ENCODE assay signal across 12 mouse cellular contexts in the genomic region with DNA sequence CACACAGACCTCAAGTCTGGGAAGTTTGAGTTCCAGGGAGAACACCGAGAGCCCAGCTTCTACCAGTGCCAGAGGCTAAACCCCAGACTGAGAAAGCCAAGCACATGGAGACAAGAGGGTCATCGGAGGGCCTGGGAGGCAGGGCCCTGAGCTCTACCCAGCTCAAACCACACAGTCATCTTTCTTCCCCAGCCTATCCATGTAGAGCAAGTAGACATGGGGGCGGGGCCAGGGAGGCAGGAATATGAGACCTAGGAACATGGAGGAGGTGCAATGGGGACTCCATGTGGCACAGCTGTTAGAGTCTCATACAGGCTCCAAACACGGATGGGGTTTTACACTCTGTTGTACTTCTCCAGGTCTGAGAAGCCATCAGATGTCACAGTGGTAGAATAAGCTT. TPM values are rescaled to one million over a fixed set of nuclear protein-coding genes. Genes with fewer than 3 reads are reported as not detected.
DNase-seq lines count a peak whose midpoint lies in the region.
"Had no signal": no experiment of that assay in that cellular context is flagged by ENCODE, and none has a peak within 500 bp of the region (broad histone marks: within the 10 kb centered on the region; RNA-seq: fewer than 3 reads in every experiment).

No protein-coding gene starts in this region.

- intact Hi-C loops in left cerebral cortex, postnatal 14 days (cut with DNase I), result loop anchor here (5.0 kb wide), 1 partner anchor 299 kb away; no protein-coding TSS in a partner anchor

- no peaks in the 10 kb centered on the region for H3K9me3 ChIP-seq in heart, embryonic 10.5 days

- H3K27me3 ChIP-seq in heart, embryonic 10.5 days (ENCODE audit: insufficient read depth, poor library complexity, severe bottlenecking), result peaks cover 64% of the 10 kb centered on the region; the same call in 1 of the 2 replicates

- no peaks in the 10 kb centered on the region for H3K36me3 ChIP-seq in heart, embryonic 10.5 days

- DNase-seq in heart, embryonic 10.5 days (ENCODE audit: low spot score), result no peak
- no peak for DNase-seq in heart, adult 18-20 months
- peak; percentile 55 for DNase-seq in R1 (ENCODE audit: low read depth, low spot score)
- peak; percentile 59 for DNase-seq in kidney, adult 9 months
- DNase-seq in lung, postnatal 10 days, result peak; percentile 48
- no peak for DNase-seq in testis, postnatal 10 days (ENCODE audit: low spot score)
- DNase-seq in adrenal gland, adult 2 months, result no peak
- no peak for DNase-seq in left cerebral cortex, postnatal 14 days (ENCODE audit: low spot score in 2 of 2)
- DNase-seq: heart, postnatal 4 days had no signal

- peaks cover 11% of the 10 kb centered on the region; the same call in 1 of the 2 replicates for H3K4me1 ChIP-seq in heart, embryonic 10.5 days

- peak overlapping the region; percentile 47; the same call in 1 of the 2 replicates for H3K27ac ChIP-seq in heart, embryonic 10.5 days

- 62% methylated on average over 4 of the region's 4 CpGs for WGBS in heart, embryonic 10.5 days

- no peak overlapping the region for H3K4me3 ChIP-seq in heart, embryonic 10.5 days
- H3K4me3 ChIP-seq: myocyte had no signal

RNA-seq across cellular contexts. Expression of a gene that starts 8.9 kb away (rescaled TPM):
- polyA plus RNA-seq in heart, embryonic 10.5 days (2016; fragmentation: Nextera tagmentation; extraction: Ambion mirVana), result 1.0 and 1.3 TPM in 2 replicates
- 1 to 10 TPM; 1.9 to 2.7 TPM for total RNA-seq in heart, adult 18-20 months (2021)
- total RNA-seq in adrenal gland, adult 2 months (2021), result 1 to 10 TPM in 1 of 2 experiments, under 1 TPM in 1; 0.52 to 1.6 TPM
- 1.9 and 2.0 TPM in 2 replicates for polyA plus RNA-seq in adrenal gland, adult 2 months (2012; rRNA removed)
- total RNA-seq in left cerebral cortex, postnatal 14 days (2021), result under 1 TPM; 0.88 to 0.99 TPM
- polyA plus RNA-seq: myocyte had no signal

RNA-seq across cellular contexts. Expression of a gene that starts 11.5 kb away (rescaled TPM):
- polyA plus RNA-seq in heart, embryonic 10.5 days (2016; fragmentation: Nextera tagmentation; extraction: Ambion mirVana), result 0.20 TPM in 1 of 2 replicates, not detected in the other
- total RNA-seq in heart, adult 18-20 months (2021), result under 1 TPM; 0.28 to 0.37 TPM
- total RNA-seq in adrenal gland, adult 2 months (2021), result 10 to 100 TPM; 20.6 to 34.4 TPM
- 54.0 and 67.7 TPM in 2 replicates for polyA plus RNA-seq in adrenal gland, adult 2 months (2012; rRNA removed)
- under 1 TPM; 0.21 to 0.29 TPM for total RNA-seq in left cerebral cortex, postnatal 14 days (2021)
- total RNA-seq: layer of hippocampus, postnatal 10 days had no signal
- polyA plus RNA-seq: liver, embryonic 16.5 days; myocyte had no signal

RNA-seq across cellular contexts. Expression of a gene that starts 21.3 kb away (rescaled TPM):
- polyA plus RNA-seq in heart, embryonic 10.5 days (2016; fragmentation: Nextera tagmentation; extraction: Ambion mirVana), result 0.31 and 0.49 TPM in 2 replicates
- total RNA-seq in heart, adult 18-20 months (2021), result under 1 TPM; 0.15 to 0.18 TPM
- total RNA-seq in adrenal gland, adult 2 months (2021), result under 1 TPM in 1 of 2 experiments, not detected in 1; 0.24 TPM
- polyA plus RNA-seq in adrenal gland, adult 2 months (2012; rRNA removed), result 0.30 and 0.32 TPM in 2 replicates
- under 1 TPM in 1 of 2 experiments, not detected in 1; 0.22 TPM for total RNA-seq in left cerebral cortex, postnatal 14 days (2021)
- total RNA-seq: heart, postnatal 4 days; layer of hippocampus, postnatal 10 days had no signal
- polyA plus RNA-seq: liver, embryonic 16.5 days; myocyte had no signal

RNA-seq across cellular contexts. Expression of a gene that starts 29.7 kb away (rescaled TPM):
- polyA plus RNA-seq in heart, embryonic 10.5 days (2016; fragmentation: Nextera tagmentation; extraction: Ambion mirVana), result 0.19 TPM in 1 of 2 replicates, not detected in the other
- 1 to 10 TPM; 1.2 to 6.4 TPM for total RNA-seq in heart, adult 18-20 months (2021)
- 1 to 10 TPM; 2.3 to 2.9 TPM for total RNA-seq in adrenal gland, adult 2 months (2021)
- polyA plus RNA-seq in adrenal gland, adult 2 months (2012; rRNA removed), result 1.3 and 1.4 TPM in 2 replicates
- under 1 TPM; 0.19 to 0.20 TPM for total RNA-seq in left cerebral cortex, postnatal 14 days (2021)
- total RNA-seq: heart, postnatal 4 days; layer of hippocampus, postnatal 10 days had no signal
- polyA plus RNA-seq: liver, embryonic 16.5 days had no signal

Comparison
In these comparisons a context has a peak if more than half of its experiments do, and no peak if none do; other contexts are left out.
1. DNase-seq: peak in R1 (single experiment), kidney, adult 9 months (single experiment) and lung, postnatal 10 days (single experiment); none in heart, embryonic 10.5 days (single experiment), heart, adult 18-20 months (0 of 2), testis, postnatal 10 days (single experiment), adrenal gland, adult 2 months (single experiment) and left cerebral cortex, postnatal 14 days (0 of 2).
2. RNA of a gene that starts 11.5 kb away (total RNA-seq): 20.6 to 34.4 TPM in adrenal gland, adult 2 months; 0.28 to 0.37 TPM in heart, adult 18-20 months and 0.21 to 0.29 TPM in left cerebral cortex, postnatal 14 days; every median in the first group is over 10 times any median in the second.